Mouse (Mus musculus): ENCODE measurements around the gene Uqcrq. TPM values are rescaled to one million over a fixed set of nuclear protein-coding genes. Genes with fewer than 3 reads are reported as not detected.

Gene Uqcrq
- polyA plus RNA-seq, 1 experiment from 2014 or later = 617 TPM

GRCm38 (mm10) chr11:53453031-53453430, 22.4 kb upstream of the Uqcrq start:
- H3K36me3 ChIP-seq (ENCODE audit: control insufficient read depth, insufficient read depth, low read length) = no peaks in the 10 kb centered on the region
- no peaks in the 10 kb centered on the region for H3K27me3 ChIP-seq (ENCODE audit: control insufficient read depth, insufficient read depth, low read length)
- H3K27ac ChIP-seq (ENCODE audit: low read length) = no peak overlapping the region
- 0 out of 2 replicates have a peak, but pooled peaks cover 6% of the 10 kb centered on the region for H3K4me1 ChIP-seq (ENCODE audit: control insufficient read depth, insufficient read depth, low read length)
- no peaks in the 10 kb centered on the region for H3K9me3 ChIP-seq (replicated peaks; ENCODE audit: control insufficient read depth, low read length)
- no peak overlapping the region for H3K4me3 ChIP-seq (replicated peaks; ENCODE audit: low read length)
- no peak overlapping the region for H3K4me2 ChIP-seq (ENCODE audit: low read depth, low read length)
- H3K9ac ChIP-seq (ENCODE audit: low read length) = no peak overlapping the region
- WGBS = 69% methylated on average over 5 of the region's 5 CpGs
- no peak for ATAC-seq (ENCODE audit: insufficient read depth, low FRiP score)

GRCm38 (mm10) chr11:53452396-53452795, 21.8 kb upstream of the Uqcrq start:
- Histone ChIP-seq H3K27me3 (ENCODE audit: control insufficient read depth, insufficient read depth, low read length) (no peaks in the 10 kb centered on the region), H3K4me1 (ENCODE audit: control insufficient read depth, insufficient read depth, low read length) (0 out of 2 replicates have a peak, but pooled peaks cover 5% of the 10 kb centered on the region), H3K36me3 (ENCODE audit: control insufficient read depth, insufficient read depth, low read length) (no peaks in the 10 kb centered on the region), H3K4me3 (replicated peaks; ENCODE audit: low read length) (no peak overlapping the region), H3K9ac (ENCODE audit: low read length) (no peak overlapping the region), H3K27ac (ENCODE audit: low read length) (no peak overlapping the region), H3K9me3 (replicated peaks; ENCODE audit: control insufficient read depth, low read length) (no peaks in the 10 kb centered on the region), H3K4me2 (ENCODE audit: low read depth, low read length) (no peak overlapping the region)
- WGBS = 95% methylated on average over 9 of the region's 9 CpGs
- ATAC-seq (ENCODE audit: insufficient read depth, low FRiP score) = no peak

- Histone ChIP-seq H3K27me3 (ENCODE audit: control insufficient read depth, insufficient read depth, low read length) (no peaks in the 10 kb centered on the region), H3K27ac (ENCODE audit: low read length) (no peak overlapping the region), H3K4me2 (ENCODE audit: low read depth, low read length) (no peak overlapping the region), H3K36me3 (ENCODE audit: control insufficient read depth, insufficient read depth, low read length) (no peaks in the 10 kb centered on the region), H3K9me3 (replicated peaks; ENCODE audit: control insufficient read depth, low read length) (no peaks in the 10 kb centered on the region), H3K4me1 (ENCODE audit: control insufficient read depth, insufficient read depth, low read length) (0 out of 2 replicates have a peak, but pooled peaks cover 2% of the 10 kb centered on the region), H3K4me3 (replicated peaks; ENCODE audit: low read length) (no peak overlapping the region), H3K9ac (ENCODE audit: low read length) (no peak overlapping the region)
- WGBS = 51% methylated on average over 2 of the region's 2 CpGs
- no peak for ATAC-seq (ENCODE audit: insufficient read depth, low FRiP score)
Observed at GRCm38 (mm10) chr11:53451361-53451760, 20.7 kb upstream of the Uqcrq start.

DNA sequence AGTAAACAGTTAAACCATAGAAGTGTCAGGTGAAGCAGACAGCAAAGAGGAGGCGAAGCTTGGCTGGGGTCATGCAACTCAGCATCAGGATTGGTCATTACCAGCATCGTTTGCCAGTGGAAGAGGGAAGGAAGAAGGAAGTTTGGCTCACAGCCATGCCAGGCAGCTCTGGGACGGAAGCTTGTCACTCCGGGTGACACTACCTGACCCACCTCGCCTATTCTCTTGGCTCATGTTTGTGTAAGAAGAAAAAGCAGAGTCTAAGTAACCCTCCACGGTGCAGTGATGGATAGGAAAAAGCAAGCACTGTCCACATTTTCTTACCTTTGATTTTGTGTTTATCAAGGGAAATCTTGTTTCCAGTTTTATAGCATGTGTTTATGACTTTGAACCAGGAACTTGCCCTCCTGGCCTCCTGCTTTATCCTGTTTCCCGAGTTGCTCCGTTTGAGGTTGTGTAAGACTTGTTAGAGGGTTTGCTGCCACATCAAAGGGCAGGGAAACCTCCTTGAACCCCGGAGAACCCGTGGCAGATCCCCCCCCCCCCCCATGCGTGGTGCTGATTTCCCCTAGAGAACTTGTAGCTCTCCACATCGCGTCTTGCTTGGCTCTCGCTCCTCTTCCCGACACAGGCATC, 19.6 kb upstream of the Uqcrq start:
- Histone ChIP-seq H3K9ac (ENCODE audit: low read length) (no peak overlapping the region), H3K36me3 (ENCODE audit: control insufficient read depth, insufficient read depth, low read length) (no peaks in the 10 kb centered on the region), H3K4me3 (replicated peaks; ENCODE audit: low read length) (no peak overlapping the region), H3K27me3 (ENCODE audit: control insufficient read depth, insufficient read depth, low read length) (no peaks in the 10 kb centered on the region), H3K9me3 (replicated peaks; ENCODE audit: control insufficient read depth, low read length) (no peaks in the 10 kb centered on the region), H3K27ac (ENCODE audit: low read length) (no peak overlapping the region), H3K4me1 (ENCODE audit: control insufficient read depth, insufficient read depth, low read length) (0 out of 2 replicates have a peak, but pooled peaks cover 2% of the 10 kb centered on the region), H3K4me2 (ENCODE audit: low read depth, low read length) (no peak overlapping the region)
- no peak for ATAC-seq (ENCODE audit: insufficient read depth, low FRiP score)
- WGBS = 45% methylated on average over 15 of the region's 15 CpGs

- no peak overlapping the region for H3K27ac ChIP-seq (ENCODE audit: low read length)
- H3K27me3 ChIP-seq (ENCODE audit: control insufficient read depth, insufficient read depth, low read length) = no peaks in the 10 kb centered on the region
- no peaks in the 10 kb centered on the region for H3K36me3 ChIP-seq (ENCODE audit: control insufficient read depth, insufficient read depth, low read length)
- no peak overlapping the region for H3K9ac ChIP-seq (ENCODE audit: low read length)
- no peak overlapping the region for H3K4me3 ChIP-seq (replicated peaks; ENCODE audit: low read length)
- ATAC-seq (ENCODE audit: insufficient read depth, low FRiP score) = no peak
- 0 out of 2 replicates have a peak, but pooled peaks cover 2% of the 10 kb centered on the region for H3K4me1 ChIP-seq (ENCODE audit: control insufficient read depth, insufficient read depth, low read length)
- WGBS = 63% methylated on average over 1 of the region's 1 CpGs
- H3K9me3 ChIP-seq (replicated peaks; ENCODE audit: control insufficient read depth, low read length) = no peaks in the 10 kb centered on the region
- no peak overlapping the region for H3K4me2 ChIP-seq (ENCODE audit: low read depth, low read length)
Observed at GRCm38 (mm10) chr11:53448529-53448928, 17.9 kb upstream of the Uqcrq start.

GRCm38 (mm10) chr11:53447996-53448395, 17.4 kb upstream of the Uqcrq start:
- ATAC-seq (ENCODE audit: insufficient read depth, low FRiP score) = no peak
- Histone ChIP-seq H3K9ac (ENCODE audit: low read length) (no peak overlapping the region), H3K27me3 (ENCODE audit: control insufficient read depth, insufficient read depth, low read length) (no peaks in the 10 kb centered on the region), H3K4me3 (replicated peaks; ENCODE audit: low read length) (no peak overlapping the region), H3K36me3 (ENCODE audit: control insufficient read depth, insufficient read depth, low read length) (no peaks in the 10 kb centered on the region), H3K4me1 (ENCODE audit: control insufficient read depth, insufficient read depth, low read length) (0 out of 2 replicates have a peak, but pooled peaks cover 2% of the 10 kb centered on the region), H3K27ac (ENCODE audit: low read length) (no peak overlapping the region), H3K9me3 (replicated peaks; ENCODE audit: control insufficient read depth, low read length) (no peaks in the 10 kb centered on the region), H3K4me2 (ENCODE audit: low read depth, low read length) (no peak overlapping the region)
- 83% methylated on average over 8 of the region's 8 CpGs for WGBS

DNA sequence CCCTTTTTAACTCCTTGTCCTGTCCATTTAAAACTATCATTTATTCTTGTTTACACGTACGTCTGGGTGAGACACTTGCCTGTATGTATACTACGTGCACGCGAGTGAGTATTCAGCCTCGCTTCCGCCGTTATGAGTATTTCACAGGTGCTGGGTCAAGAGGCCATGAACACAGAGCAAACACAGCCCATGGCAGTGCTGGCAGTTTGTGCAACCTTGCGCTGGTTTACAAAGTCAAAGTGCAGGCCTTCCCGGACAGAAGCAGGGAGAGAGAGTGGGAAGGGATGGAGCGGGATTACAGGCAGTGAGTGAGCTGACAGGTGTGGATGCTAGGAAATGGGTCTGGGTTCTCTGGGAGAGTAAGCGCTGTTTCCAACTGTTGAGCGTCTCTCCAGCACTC, 15.6 kb upstream of the Uqcrq start:
- ATAC-seq (ENCODE audit: insufficient read depth, low FRiP score) = 0 out of 2 replicates have a peak, but pooled peaks have one; percentile 15
- WGBS = 62% methylated on average over 13 of the region's 13 CpGs
- Histone ChIP-seq H3K27me3 (ENCODE audit: control insufficient read depth, insufficient read depth, low read length) (no peaks in the 10 kb centered on the region), H3K4me1 (ENCODE audit: control insufficient read depth, insufficient read depth, low read length) (0 out of 2 replicates have a peak, but pooled peaks cover 2% of the 10 kb centered on the region), H3K27ac (ENCODE audit: low read length) (no peak overlapping the region), H3K4me2 (ENCODE audit: low read depth, low read length) (no peak overlapping the region), H3K9ac (ENCODE audit: low read length) (no peak overlapping the region), H3K9me3 (replicated peaks; ENCODE audit: control insufficient read depth, low read length) (no peaks in the 10 kb centered on the region), H3K36me3 (ENCODE audit: control insufficient read depth, insufficient read depth, low read length) (no peaks in the 10 kb centered on the region), H3K4me3 (replicated peaks; ENCODE audit: low read length) (no peak overlapping the region)

DNA sequence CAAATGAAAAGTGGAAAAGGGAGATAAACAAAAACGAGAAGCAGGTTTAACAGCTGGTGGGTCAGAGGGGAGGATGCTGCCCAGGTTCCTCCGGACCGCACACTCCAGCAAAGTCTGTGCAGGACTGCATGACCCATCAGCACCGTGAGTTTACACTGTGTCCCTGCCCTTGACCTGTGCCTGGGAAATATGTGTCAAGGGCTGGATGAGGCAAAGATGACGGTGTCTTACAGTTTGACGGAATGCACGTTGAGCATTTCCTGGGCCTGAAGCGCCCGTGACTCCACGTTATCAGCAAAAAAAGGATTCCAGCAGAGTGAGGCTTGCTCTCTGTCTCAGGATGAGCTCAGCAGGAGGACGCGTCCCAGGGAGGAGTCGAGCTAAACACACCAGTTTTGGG, 14.9 kb upstream of the Uqcrq start:
- no peaks in the 10 kb centered on the region for H3K36me3 ChIP-seq (ENCODE audit: control insufficient read depth, insufficient read depth, low read length)
- no peaks in the 10 kb centered on the region for H3K9me3 ChIP-seq (replicated peaks; ENCODE audit: control insufficient read depth, low read length)
- no peak for ATAC-seq (ENCODE audit: insufficient read depth, low FRiP score)
- no peaks in the 10 kb centered on the region for H3K27me3 ChIP-seq (ENCODE audit: control insufficient read depth, insufficient read depth, low read length)
- H3K9ac ChIP-seq (ENCODE audit: low read length) = no peak overlapping the region
- 56% methylated on average over 13 of the region's 13 CpGs for WGBS
- H3K4me1 ChIP-seq (ENCODE audit: control insufficient read depth, insufficient read depth, low read length) = no peaks in the 10 kb centered on the region
- no peak overlapping the region for H3K4me2 ChIP-seq (ENCODE audit: low read depth, low read length)
- no peak overlapping the region for H3K27ac ChIP-seq (ENCODE audit: low read length)
- H3K4me3 ChIP-seq (replicated peaks; ENCODE audit: low read length) = no peak overlapping the region

DNA sequence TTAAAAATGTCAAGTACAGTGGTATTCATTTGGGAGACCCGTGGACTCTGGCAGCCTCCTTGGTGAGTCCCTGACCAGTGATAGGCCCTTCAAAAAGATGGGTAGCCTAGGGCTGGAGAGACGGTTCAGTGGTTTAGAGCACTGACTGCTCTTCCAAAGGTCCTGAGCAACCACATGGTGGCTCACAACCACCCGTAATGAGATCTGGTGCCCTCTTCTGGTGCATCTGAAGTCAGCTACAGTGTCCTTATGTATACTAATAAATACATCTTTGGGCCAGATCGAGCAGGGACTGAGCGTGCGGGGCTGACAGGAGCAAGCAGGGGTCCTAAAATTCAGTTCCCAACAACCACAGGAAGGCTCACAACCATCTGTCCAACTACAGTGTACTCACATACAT, 13.2 kb upstream of the Uqcrq start:
- no peak overlapping the region for H3K4me2 ChIP-seq (ENCODE audit: low read depth, low read length)
- ATAC-seq (ENCODE audit: insufficient read depth, low FRiP score) = no peak
- H3K27ac ChIP-seq (ENCODE audit: low read length) = no peak overlapping the region
- no peaks in the 10 kb centered on the region for H3K36me3 ChIP-seq (ENCODE audit: control insufficient read depth, insufficient read depth, low read length)
- WGBS = 35% methylated on average over 6 of the region's 6 CpGs
- H3K4me3 ChIP-seq (replicated peaks; ENCODE audit: low read length) = no peak overlapping the region
- no peaks in the 10 kb centered on the region for H3K4me1 ChIP-seq (ENCODE audit: control insufficient read depth, insufficient read depth, low read length)
- H3K27me3 ChIP-seq (ENCODE audit: control insufficient read depth, insufficient read depth, low read length) = no peaks in the 10 kb centered on the region
- no peak overlapping the region for H3K9ac ChIP-seq (ENCODE audit: low read length)
- H3K9me3 ChIP-seq (replicated peaks; ENCODE audit: control insufficient read depth, low read length) = no peaks in the 10 kb centered on the region
